Mouse (Mus musculus): ENCODE data around the gene Clstn3. TPM values are rescaled to one million over a fixed set of nuclear protein-coding genes. Genes with fewer than 3 reads are reported as not detected.
"Not testable (repeated sequence)": the region's sequence is repeated elsewhere in the genome, so short reads cannot be mapped to it uniquely, and the experiment has no call there.

The Clstn3 gene
- polyA plus RNA-seq (2015; fragmentation: Nextera tagmentation; extraction: Ambion mirVana): 0.73 and 1.5 TPM in 2 replicates

DNA sequence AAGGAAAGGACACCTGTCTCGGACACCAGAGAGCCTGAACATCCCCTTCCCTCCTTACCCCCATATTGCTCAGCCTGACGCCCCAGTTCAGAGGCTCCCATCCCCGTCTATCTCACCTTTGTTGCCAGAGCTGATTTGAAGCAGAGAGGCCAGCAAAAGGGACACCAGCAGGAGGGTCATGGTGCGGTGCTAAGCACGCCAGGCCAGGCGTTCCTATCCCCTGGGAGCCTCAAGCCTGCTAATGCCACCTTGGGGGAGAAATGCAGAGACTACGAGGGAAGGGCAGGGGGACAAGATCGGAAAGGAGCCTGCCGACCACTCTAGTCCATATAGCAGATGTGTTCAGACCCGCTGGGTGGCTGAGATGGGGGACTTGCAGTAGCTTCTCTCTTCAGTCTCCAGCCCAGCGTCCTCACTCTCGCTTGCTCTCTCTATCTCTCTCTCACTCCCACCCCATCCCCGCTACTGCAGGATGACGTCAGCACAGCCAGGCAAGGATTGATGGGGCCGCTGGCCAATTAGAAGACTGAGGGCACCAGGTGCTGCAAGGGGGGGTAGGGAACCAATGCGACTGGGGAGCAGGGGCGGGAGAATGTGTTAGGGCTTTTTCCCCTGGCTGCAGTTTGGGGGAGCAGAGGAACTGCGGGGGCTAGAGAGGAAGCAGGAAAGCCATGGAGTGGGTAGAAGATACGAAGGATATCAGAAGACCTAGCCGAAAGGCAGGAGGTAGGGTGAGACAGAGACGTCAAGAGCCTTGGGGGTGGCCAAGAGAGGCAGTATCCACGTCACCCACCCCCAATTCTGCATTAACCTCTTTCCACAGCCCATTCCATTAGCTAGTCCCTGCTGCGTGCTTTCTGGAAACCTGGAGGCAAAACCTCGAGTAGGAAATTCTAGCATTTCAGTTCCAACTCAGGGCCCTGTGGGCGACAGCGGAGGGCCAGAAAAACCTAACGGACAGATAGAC lies at the start of gene Clstn3:
TSS of gene Clstn3 (minus strand) at position 490 of the 967 bp plus-strand sequence.
- H3K4me1 ChIP-seq (replicated peaks): peaks cover 15% of the 10 kb centered on the region
- peak; percentile 83 for ATAC-seq (replicated peaks; ENCODE audit: insufficient number of reproducible peaks, insufficient read depth, low FRiP score, low read depth)
- peaks cover 25% of the 10 kb centered on the region for H3K27me3 ChIP-seq
- H3K27ac ChIP-seq: no peak within 1 kb of the TSS
- no peaks in the 10 kb centered on the region for H3K36me3 ChIP-seq
- H3K9ac ChIP-seq: peak within 1 kb of the TSS; percentile 47; the same call in 1 of the 2 replicates
- peak within 1 kb of the TSS; percentile 91 for H3K4me2 ChIP-seq
- H3K9me3 ChIP-seq (replicated peaks): no peaks in the 10 kb centered on the region
- H3K4me3 ChIP-seq: peak within 1 kb of the TSS; percentile 49
- 7% methylated on average over 27 of the region's 27 CpGs for WGBS

DNA sequence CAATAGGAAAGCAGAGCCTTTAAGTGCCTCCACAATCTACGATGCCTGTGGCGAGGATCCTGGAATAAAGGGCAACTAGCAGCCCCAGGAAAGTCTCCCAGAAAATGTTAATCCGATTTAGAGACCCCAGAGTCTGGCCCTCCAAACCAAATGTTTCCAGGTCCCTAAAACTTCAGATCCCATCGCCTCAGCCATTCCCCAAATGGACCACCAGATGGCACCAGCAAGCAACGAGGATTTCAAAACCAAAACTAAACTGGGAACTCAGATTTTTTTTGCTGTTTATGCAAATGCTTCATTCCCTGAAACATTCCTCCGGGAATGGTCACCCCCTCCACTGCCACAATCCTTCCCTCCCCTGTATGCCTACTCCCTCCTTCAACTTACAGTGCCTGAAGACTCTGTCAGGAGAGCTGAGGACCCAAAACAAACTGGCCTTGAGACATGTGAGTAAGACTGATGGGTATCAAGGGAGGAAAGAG lies 47.8 kb upstream of the Clstn3 start, which contains the start of gene C1ra:
TSS of gene C1ra (plus strand) at position 51 of the 482 bp plus-strand sequence.
- ATAC-seq (replicated peaks; ENCODE audit: insufficient number of reproducible peaks, insufficient read depth, low FRiP score, low read depth): no peak
- Histone ChIP-seq H3K9ac (no peak within 1 kb of the TSS), H3K4me2 (peak within 1 kb of the TSS; percentile 69), H3K4me3 (peak within 1 kb of the TSS; percentile 41), H3K27ac (no peak within 1 kb of the TSS), H3K4me1 (replicated peaks) (no peaks in the 10 kb centered on the region), H3K36me3 (no peaks in the 10 kb centered on the region), H3K9me3 (replicated peaks) (no peaks in the 10 kb centered on the region), H3K27me3 (no peaks in the 10 kb centered on the region)
- WGBS: 3% methylated on average over 6 of the region's 6 CpGs

DNA sequence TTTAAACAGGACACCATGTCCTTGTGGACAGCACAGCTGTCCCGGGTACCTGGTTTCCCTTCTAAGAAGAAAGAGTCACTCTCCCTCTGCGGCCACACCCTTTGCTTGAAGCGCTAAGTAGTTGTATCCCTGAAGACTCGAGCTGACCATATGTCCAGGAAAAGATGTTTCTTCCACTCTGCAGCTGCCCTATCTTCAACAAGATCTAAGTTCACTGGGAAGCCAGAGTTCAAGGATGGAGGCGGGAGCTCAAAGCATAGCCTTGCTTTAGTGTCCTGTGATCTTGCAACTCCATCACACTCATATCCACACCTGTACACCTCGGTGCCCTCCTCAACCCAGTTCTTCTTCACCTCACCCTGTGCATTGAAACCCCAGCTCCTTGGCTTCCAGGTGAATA lies 47.3 kb upstream of the Clstn3 start:
- no peaks in the 10 kb centered on the region for H3K27me3 ChIP-seq
- 60% methylated on average over 6 of the region's 6 CpGs for WGBS
- no peak overlapping the region for H3K9ac ChIP-seq
- H3K36me3 ChIP-seq: no peaks in the 10 kb centered on the region
- no peak overlapping the region for H3K4me3 ChIP-seq
- H3K27ac ChIP-seq: no peak overlapping the region
- no peaks in the 10 kb centered on the region for H3K4me1 ChIP-seq (replicated peaks)
- no peaks in the 10 kb centered on the region for H3K9me3 ChIP-seq (replicated peaks)
- no peak overlapping the region for H3K4me2 ChIP-seq
- no peak for ATAC-seq (replicated peaks; ENCODE audit: insufficient number of reproducible peaks, insufficient read depth, low FRiP score, low read depth)

DNA sequence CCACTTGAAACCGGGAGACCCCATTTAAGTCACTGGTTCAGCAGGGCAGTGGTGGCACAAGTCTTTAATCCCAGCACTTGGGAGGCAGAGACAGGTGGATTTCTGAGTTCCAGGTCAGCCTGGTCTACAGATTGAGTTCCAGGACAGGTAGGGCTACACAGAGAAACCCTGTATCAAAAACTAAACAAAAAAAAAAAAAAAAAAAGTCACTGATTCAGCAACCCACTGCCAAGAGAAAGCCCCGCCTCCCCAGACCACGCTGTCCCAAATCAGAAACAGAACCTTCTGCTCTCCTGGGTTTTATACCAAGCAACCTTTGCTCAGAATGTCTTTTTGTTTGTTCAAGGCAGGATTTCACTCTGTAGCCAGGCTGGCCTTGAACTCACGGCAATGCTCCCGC lies 44.6 kb upstream of the Clstn3 start:
- H3K27me3 ChIP-seq; H3K4me2 ChIP-seq; H3K36me3 ChIP-seq; H3K9ac ChIP-seq; H3K27ac ChIP-seq; H3K9me3 ChIP-seq (replicated peaks); H3K4me1 ChIP-seq (replicated peaks); ATAC-seq (replicated peaks; ENCODE audit: insufficient number of reproducible peaks, insufficient read depth, low FRiP score, low read depth); H3K4me3 ChIP-seq: not testable (repeated sequence)
- 83% methylated on average over 5 of the region's 5 CpGs for WGBS

DNA sequence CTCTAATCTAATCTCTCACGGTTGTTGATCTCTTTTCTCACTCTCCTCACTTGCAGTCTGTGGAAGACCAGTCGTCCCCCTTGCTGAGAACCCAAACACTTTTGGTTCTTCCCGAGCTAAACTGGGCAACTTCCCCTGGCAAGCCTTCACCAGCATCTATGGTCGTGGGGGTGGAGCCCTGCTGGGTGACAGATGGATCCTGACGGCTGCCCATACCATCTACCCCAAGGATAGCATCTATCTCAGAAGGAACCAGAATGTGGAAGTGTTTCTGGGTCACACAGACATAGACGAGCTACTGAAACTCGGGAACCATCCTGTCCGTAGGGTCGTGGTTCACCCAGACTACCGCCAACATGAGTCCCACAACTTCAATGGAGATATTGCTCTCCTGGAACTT lies 43.7 kb upstream of the Clstn3 start:
- Histone ChIP-seq H3K4me2 (no peak overlapping the region), H3K4me3 (no peak overlapping the region), H3K9ac (no peak overlapping the region), H3K9me3 (replicated peaks) (no peaks in the 10 kb centered on the region), H3K27me3 (no peaks in the 10 kb centered on the region), H3K4me1 (replicated peaks) (no peaks in the 10 kb centered on the region), H3K27ac (no peak overlapping the region), H3K36me3 (no peaks in the 10 kb centered on the region)
- WGBS: 56% methylated on average over 10 of the region's 10 CpGs
- ATAC-seq (replicated peaks; ENCODE audit: insufficient number of reproducible peaks, insufficient read depth, low FRiP score, low read depth): no peak

DNA sequence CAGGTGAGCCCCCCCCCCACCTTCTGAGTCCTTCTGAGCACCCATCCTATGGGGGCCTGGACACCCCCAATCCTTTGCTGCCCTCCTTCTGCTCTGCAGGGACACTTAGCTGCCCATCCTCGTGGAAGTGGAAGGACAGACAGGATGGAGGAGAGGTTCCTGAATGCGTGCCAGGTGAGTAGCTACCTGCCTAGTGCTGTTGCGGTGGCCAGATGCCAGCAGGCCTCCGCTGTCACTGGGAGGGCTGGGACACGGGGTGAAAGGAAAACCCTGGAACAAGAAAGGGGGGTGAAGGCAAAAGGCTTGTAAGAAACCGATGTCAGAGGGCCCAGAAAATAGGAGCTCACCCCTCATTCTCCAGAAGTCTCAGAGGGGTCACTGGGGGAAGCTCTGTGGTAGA lies 42.4 kb upstream of the Clstn3 start:
- Histone ChIP-seq H3K36me3 (no peaks in the 10 kb centered on the region), H3K4me3 (no peak overlapping the region), H3K9ac (no peak overlapping the region), H3K27me3 (no peaks in the 10 kb centered on the region), H3K9me3 (replicated peaks) (no peaks in the 10 kb centered on the region), H3K4me2 (no peak overlapping the region), H3K4me1 (replicated peaks) (no peaks in the 10 kb centered on the region), H3K27ac (no peak overlapping the region)
- 77% methylated on average over 6 of the region's 6 CpGs for WGBS
- no peak for ATAC-seq (replicated peaks; ENCODE audit: insufficient number of reproducible peaks, insufficient read depth, low FRiP score, low read depth)

DNA sequence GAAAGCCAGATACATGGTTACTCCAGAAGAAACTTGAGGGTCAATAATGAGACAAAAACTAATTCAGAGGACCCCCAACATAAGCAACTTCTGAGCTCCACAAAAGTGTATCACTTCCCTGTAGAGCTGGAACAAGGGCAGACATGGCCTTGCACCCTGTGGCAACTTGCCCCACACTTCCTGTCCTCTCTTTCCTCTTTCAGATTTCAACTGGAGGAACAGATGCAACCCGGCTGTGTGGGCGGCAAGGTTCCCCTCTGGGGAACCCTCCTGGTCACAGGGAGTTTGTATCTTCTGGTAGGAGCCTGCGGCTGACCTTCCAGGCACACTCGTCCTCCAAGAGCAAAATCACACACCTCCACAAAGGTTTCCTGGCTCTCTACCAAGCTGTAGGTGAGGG lies 40.4 kb upstream of the Clstn3 start:
- Histone ChIP-seq H3K4me2 (no peak overlapping the region), H3K9me3 (replicated peaks) (no peaks in the 10 kb centered on the region), H3K27me3 (no peaks in the 10 kb centered on the region), H3K27ac (no peak overlapping the region), H3K9ac (no peak overlapping the region), H3K36me3 (no peaks in the 10 kb centered on the region), H3K4me1 (replicated peaks) (no peaks in the 10 kb centered on the region), H3K4me3 (no peak overlapping the region)
- ATAC-seq (replicated peaks; ENCODE audit: insufficient number of reproducible peaks, insufficient read depth, low FRiP score, low read depth): no peak
- WGBS: 60% methylated on average over 4 of the region's 4 CpGs

DNA sequence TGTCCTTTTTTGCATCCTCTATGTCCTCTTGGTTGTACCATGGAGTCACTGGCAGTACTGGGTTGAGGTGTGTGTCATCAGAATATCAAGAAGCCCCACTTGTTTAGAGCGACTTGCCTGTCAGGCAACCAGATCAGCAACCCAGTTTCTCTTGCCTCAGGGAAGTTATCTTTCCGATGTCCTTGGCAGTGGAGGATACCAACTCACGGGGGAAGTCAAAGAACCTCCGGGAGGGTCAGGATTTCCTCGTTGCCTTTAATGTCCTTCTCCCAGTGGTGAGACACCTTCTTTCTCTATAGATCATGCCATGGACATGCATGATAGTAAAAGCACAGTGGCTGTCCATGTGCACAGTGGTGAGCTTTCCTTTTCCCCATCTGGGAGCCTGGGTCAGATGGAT lies 37.4 kb upstream of the Clstn3 start:
- Histone ChIP-seq H3K9me3 (replicated peaks) (no peaks in the 10 kb centered on the region), H3K4me2 (no peak overlapping the region), H3K27me3 (no peaks in the 10 kb centered on the region), H3K4me1 (replicated peaks) (no peaks in the 10 kb centered on the region), H3K27ac (no peak overlapping the region), H3K4me3 (no peak overlapping the region), H3K9ac (no peak overlapping the region), H3K36me3 (no peaks in the 10 kb centered on the region)
- WGBS: 78% methylated on average over 5 of the region's 5 CpGs
- no peak for ATAC-seq (replicated peaks; ENCODE audit: insufficient number of reproducible peaks, insufficient read depth, low FRiP score, low read depth)

DNA sequence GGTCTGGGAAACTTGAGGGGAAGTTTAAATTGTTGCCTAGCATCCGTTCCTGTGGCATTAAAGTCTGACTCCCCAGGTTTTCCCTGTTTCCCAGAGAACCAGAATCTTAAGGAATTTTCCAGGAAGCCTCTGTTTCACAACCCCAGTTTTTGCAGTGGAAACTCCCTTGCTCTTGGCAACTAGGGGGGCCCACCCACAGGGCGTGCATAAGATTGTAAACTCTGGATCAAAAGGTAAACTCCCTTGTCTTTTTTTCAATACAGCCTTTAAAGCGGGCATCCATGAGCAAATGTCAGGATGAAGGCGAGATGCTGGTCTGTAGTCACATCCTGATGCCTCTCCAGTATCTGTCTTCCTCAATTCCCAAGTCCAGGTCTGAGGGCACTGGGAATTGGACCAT lies 36.9 kb upstream of the Clstn3 start:
- ATAC-seq (replicated peaks; ENCODE audit: insufficient number of reproducible peaks, insufficient read depth, low FRiP score, low read depth): no peak
- Histone ChIP-seq H3K4me3 (no peak overlapping the region), H3K27me3 (no peaks in the 10 kb centered on the region), H3K4me1 (replicated peaks) (no peaks in the 10 kb centered on the region), H3K36me3 (no peaks in the 10 kb centered on the region), H3K9me3 (replicated peaks) (no peaks in the 10 kb centered on the region), H3K27ac (no peak overlapping the region), H3K4me2 (no peak overlapping the region), H3K9ac (no peak overlapping the region)
- 74% methylated on average over 4 of the region's 4 CpGs for WGBS

DNA sequence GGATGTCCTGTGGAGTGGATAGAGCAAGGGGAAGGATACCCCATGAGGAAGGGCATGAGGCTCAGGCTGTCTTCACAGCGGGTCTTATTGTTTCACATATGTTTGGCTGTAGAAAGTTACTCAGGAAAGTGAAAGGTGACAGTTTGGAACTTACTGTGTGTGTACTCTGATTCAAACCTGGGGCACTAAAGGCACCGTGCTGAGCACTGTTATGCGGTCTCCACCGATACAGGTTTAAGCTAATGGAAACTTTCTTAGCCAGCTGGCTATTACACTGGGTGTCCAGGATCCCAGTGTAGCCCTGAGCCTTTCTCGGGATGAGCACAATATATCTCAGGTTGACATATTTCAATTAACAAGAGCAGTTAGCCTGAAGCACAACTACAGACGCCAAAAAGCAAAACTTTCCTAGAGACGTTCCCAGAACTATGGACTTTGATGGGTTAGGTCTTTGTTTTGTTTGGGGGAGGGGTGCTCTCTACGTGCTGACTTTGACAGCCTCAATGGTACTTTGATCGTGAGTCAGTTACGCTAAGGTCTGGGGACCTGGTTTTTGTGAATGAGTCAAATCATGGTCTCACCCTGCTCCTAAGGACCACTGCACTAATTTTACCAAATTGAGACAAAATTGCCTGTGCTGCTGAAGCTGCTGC lies 35.4 kb upstream of the Clstn3 start:
- ATAC-seq (replicated peaks; ENCODE audit: insufficient number of reproducible peaks, insufficient read depth, low FRiP score, low read depth): no peak
- no peak overlapping the region for H3K4me3 ChIP-seq
- H3K9ac ChIP-seq: no peak overlapping the region
- WGBS: 44% methylated on average over 10 of the region's 10 CpGs
- no peaks in the 10 kb centered on the region for H3K27me3 ChIP-seq
- H3K9me3 ChIP-seq (replicated peaks): no peaks in the 10 kb centered on the region
- H3K4me1 ChIP-seq (replicated peaks): no peaks in the 10 kb centered on the region
- H3K4me2 ChIP-seq: no peak overlapping the region
- H3K27ac ChIP-seq: no peak overlapping the region
- H3K36me3 ChIP-seq: no peaks in the 10 kb centered on the region

DNA sequence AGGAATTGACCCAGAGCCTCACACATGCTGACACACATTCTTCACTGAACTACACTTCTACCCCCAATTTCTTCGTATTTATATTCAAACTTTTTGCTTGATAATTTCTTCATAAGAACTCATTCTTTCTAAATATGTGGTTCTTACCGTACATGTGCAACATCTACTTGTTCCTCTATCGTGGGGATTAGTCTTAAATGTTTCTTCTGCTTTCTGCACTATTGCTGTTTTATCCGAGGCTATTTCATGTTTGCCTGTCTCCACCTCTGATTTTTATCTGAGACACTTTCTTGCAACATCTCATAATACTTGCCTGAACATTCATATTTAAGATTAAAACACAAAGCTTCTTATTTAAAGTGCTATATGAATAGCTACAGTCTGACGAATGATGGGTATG lies 31.5 kb upstream of the Clstn3 start:
- Histone ChIP-seq H3K4me3 (no peak overlapping the region), H3K4me1 (replicated peaks) (peaks cover 3% of the 10 kb centered on the region; the same call in 1 of the 2 replicates), H3K4me2 (no peak overlapping the region), H3K27ac (no peak overlapping the region), H3K9ac (no peak overlapping the region), H3K9me3 (replicated peaks) (no peaks in the 10 kb centered on the region), H3K27me3 (no peaks in the 10 kb centered on the region), H3K36me3 (no peaks in the 10 kb centered on the region)
- WGBS: 81% methylated on average over 5 of the region's 5 CpGs
- no peak for ATAC-seq (replicated peaks; ENCODE audit: insufficient number of reproducible peaks, insufficient read depth, low FRiP score, low read depth)
